Mouse (Mus musculus) small intestine, adult 2 months (tissue): ENCODE data around the gene Cox6a2. TPM values are rescaled to one million over a fixed set of nuclear protein-coding genes. Genes with fewer than 3 reads are reported as not detected.
"Not testable (repeated sequence)": the region's sequence is repeated elsewhere in the genome, so short reads cannot be mapped to it uniquely, and the experiment has no call there.

Source experiments
- H3K27ac ChIP-seq: fragments of 200-500 bp; 2 replicates; pipeline ENCODE4 v1.5.1; 2012; ENCODE audit warnings: low read depth, low read length, control low read depth, inconsistent platforms; ENCODE audit not compliant: insufficient read depth
- H3K27me3 ChIP-seq: fragments of 200-500 bp; 2 replicates; pipeline ENCODE4 v1.6.1; 2012; ENCODE audit warnings: mild to moderate bottlenecking, moderate library complexity, low read length, inconsistent platforms; ENCODE audit not compliant: control insufficient read depth, insufficient read depth
- H3K36me3 ChIP-seq: fragments of 200-500 bp; 2 replicates; pipeline ENCODE4 v1.6.1; 2012; ENCODE audit warnings: mild to moderate bottlenecking, low read length, control low read depth, inconsistent platforms; ENCODE audit not compliant: control insufficient read depth, insufficient read depth
- H3K4me1 ChIP-seq: fragments of 200-500 bp; 2 replicates; pipeline ENCODE4 v1.6.1; 2012; ENCODE audit warnings: low read length, inconsistent platforms, mixed read lengths; ENCODE audit not compliant: control insufficient read depth, insufficient read depth, insufficient read length
- H3K4me3 ChIP-seq: fragments of 200-500 bp; 2 replicates; pipeline ENCODE4 v1.5.1; 2012; ENCODE audit warnings: low read depth, mild to moderate bottlenecking, control low read depth, inconsistent platforms, low read length, moderate library complexity
- CTCF ChIP-seq: fragments of 200-500 bp; IDR thresholded peaks from 2 replicates; pipeline ENCODE4 v1.5.1; 2012; ENCODE audit warnings: low read depth, mild to moderate bottlenecking, control low read depth, inconsistent platforms, low read length, moderate library complexity, mixed read lengths; ENCODE audit not compliant: insufficient replicate concordance, insufficient read length; ENCODE audit errors: extremely low read depth
- POLR2A ChIP-seq: fragments of 200-500 bp; IDR thresholded peaks from 2 replicates; pipeline ENCODE4 v1.6.1; 2012; ENCODE audit warnings: low read depth, mild to moderate bottlenecking, control low read depth, inconsistent platforms, low read length, moderate library complexity
- WGBS: fragments of 180-500 bp; shearing (Covaris S2); methylation state at CpG from one replicate; pipeline ENCODE4 v1.1.7; 2018; 5-methylcytosine and 5-hydroxymethylcytosine counted together
- polyA plus RNA-seq: library from polyadenylated mRNA; depleted of rRNA; stranded (reverse); fragments of >200 nt; gene quantifications from 2 replicates; pipeline ENCODE4 v1.2.3, GENCODE M21; 2012; rRNA removed

The Cox6a2 gene
- polyA plus RNA-seq, 1 experiment: 0.53 TPM

DNA sequence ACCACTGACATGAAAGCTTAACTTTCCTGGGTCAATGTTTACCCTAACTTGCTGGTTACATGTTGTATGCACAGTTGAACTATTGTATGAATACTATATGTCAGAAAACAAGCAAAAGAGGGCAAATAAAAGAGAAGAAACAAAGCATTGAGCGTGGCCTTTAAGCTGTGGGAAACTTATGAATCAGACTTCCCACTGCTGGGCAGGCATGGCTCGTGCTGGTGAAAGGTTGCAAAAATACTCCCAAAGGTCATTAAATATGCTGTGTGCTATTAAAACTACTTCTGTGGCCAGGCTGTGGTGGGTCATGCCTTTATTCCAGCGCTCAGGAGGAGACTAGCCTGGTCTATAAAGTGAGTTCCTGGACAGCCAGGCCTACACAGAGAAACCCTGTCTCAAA lies 36.2 kb downstream of the Cox6a2 start:
- H3K4me1 ChIP-seq: peaks cover 5% of the 10 kb centered on the region; the same call in 1 of the 2 replicates
- H3K4me3 ChIP-seq: no peak overlapping the region
- H3K27ac ChIP-seq: no peak overlapping the region
- H3K36me3 ChIP-seq: no peaks in the 10 kb centered on the region
- no peak for TF ChIP-seq POLR2A
- no peak for TF ChIP-seq CTCF
- 82% methylated on average over 3 of the region's 3 CpGs for WGBS
- no peaks in the 10 kb centered on the region for H3K27me3 ChIP-seq

DNA sequence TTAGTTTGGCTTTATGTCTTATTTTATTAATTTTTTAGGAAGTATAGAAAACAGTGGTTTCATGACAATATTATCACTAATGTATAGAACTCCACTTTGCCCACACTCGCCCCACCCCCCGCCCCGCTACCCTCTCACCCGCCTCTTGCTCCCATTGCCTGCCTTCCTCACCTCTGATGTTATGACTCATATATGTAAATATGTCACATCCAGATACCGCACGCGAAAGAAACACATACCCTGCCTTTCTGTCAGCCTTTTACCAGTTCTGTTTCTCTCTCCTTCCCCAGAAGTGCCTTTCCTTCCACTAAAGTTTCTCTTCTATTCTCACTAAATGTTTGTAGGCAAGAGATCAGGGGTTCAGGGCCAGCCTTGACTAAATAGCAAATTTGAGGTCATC lies 39.8 kb downstream of the Cox6a2 start:
- Histone ChIP-seq H3K4me1 (no peaks in the 10 kb centered on the region), H3K4me3 (no peak overlapping the region), H3K27me3 (no peaks in the 10 kb centered on the region), H3K27ac (no peak overlapping the region), H3K36me3 (no peaks in the 10 kb centered on the region)
- TF ChIP-seq POLR2A (no peak), CTCF (no peak)
- WGBS: 59% methylated on average over 7 of the region's 7 CpGs

DNA sequence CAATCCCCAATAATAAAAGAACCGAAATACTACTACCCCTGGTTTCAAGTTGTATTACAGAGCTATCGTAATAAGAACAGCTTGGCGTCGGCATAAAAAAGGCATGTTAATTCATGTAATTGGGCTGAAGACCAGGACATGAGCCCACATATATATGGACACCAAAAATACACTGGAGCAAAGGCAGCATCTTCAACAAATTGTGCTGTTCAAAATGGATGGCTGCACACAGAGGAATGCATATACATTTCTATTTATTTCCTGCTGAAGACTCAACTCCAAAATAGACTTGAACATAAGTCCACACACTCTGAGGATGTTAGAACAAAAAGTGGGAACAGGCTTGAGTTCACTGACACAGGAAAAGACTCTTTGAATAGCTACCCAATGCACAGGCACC lies 42.2 kb downstream of the Cox6a2 start:
- no peak for TF ChIP-seq POLR2A
- Histone ChIP-seq H3K27me3 (no peaks in the 10 kb centered on the region), H3K36me3 (no peaks in the 10 kb centered on the region), H3K27ac (no peak overlapping the region), H3K4me1 (no peaks in the 10 kb centered on the region), H3K4me3 (no peak overlapping the region)
- 95% methylated on average over 4 of the region's 4 CpGs for WGBS

DNA sequence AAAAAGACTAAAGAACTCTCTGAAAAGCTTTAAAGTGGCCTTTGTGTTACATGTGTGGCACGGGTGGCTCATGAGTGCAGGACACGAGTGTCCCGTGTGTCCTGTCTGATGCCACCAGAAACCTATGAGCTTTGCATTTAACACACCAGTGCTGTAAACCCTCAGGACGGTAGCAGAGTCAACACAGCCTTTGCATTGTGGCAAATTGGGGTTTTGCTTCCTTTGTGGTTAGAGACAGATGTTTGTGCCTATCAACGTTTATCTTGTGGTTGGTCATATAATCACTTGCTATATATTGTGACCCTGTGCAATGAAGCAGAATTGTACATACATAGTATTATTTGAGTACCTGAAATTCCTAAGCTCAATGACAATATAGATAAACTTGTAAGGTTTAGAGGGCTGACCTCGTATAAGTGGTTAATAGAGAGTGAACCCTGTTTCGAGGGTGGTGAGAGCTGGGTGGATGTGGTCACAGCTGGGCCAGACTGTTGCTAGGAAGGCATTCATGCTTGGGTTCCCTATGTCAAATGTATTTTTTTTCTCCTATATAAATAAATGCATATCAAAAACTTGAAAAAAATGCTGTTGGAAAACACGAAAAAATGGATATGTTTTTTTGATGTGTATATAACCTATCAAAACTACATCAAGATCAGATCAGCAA lies 47.4 kb downstream of the Cox6a2 start:
- H3K27me3 ChIP-seq, H3K4me1 ChIP-seq, H3K27ac ChIP-seq, H3K4me3 ChIP-seq, H3K36me3 ChIP-seq: not testable (repeated sequence)
- WGBS: 43% methylated on average over 8 of the region's 8 CpGs

Other genes with a start within 250 kb of the Cox6a2 start
- gene Fus, start 238.9 kb downstream of the Cox6a2 start, polyA plus RNA-seq: 90.6 and 184 TPM in 2 replicates
- gene Pycard, start 212.5 kb downstream of the Cox6a2 start, polyA plus RNA-seq: 602 and 952 TPM in 2 replicates
- 7.4 and 8.8 TPM in 2 replicates for gene Trim72, start 202.4 kb downstream of the Cox6a2 start, polyA plus RNA-seq
- gene Itgam, start 143.7 kb downstream of the Cox6a2 start, polyA plus RNA-seq: 3.1 and 3.3 TPM in 2 replicates
- 0.05 and 0.09 TPM in 2 replicates for gene Gm49368, start 143.7 kb downstream of the Cox6a2 start, polyA plus RNA-seq
- 4.6 and 5.8 TPM in 2 replicates for gene Itgax, start 76.8 kb downstream of the Cox6a2 start, polyA plus RNA-seq
- 0.61 and 1.4 TPM in 2 replicates for gene Itgad, start 52.0 kb downstream of the Cox6a2 start, polyA plus RNA-seq
- 24.7 and 57.1 TPM in 2 replicates for gene Armc5, start 31.0 kb upstream of the Cox6a2 start, polyA plus RNA-seq
- gene 9130023H24Rik, start 31.6 kb upstream of the Cox6a2 start, polyA plus RNA-seq: 0.60 and 0.71 TPM in 2 replicates
- gene Tgfb1i1, start 40.4 kb upstream of the Cox6a2 start, polyA plus RNA-seq: 38.0 and 56.7 TPM in 2 replicates
- not detected in 2 replicates for gene Slc5a2, start 59.3 kb upstream of the Cox6a2 start, polyA plus RNA-seq
- gene BC017158, start 91.8 kb upstream of the Cox6a2 start, polyA plus RNA-seq: 47.4 and 52.7 TPM in 2 replicates
- gene Rgs10, start 212.4 kb upstream of the Cox6a2 start, polyA plus RNA-seq: 3.4 and 9.0 TPM in 2 replicates